Mouse (Mus musculus) left cerebral cortex, adult 8-10 months (tissue): ENCODE results near the gene Tnfsf13. TPM values are rescaled to one million over a fixed set of nuclear protein-coding genes. Genes with fewer than 3 reads are reported as not detected.

Source experiments
- DNase-seq, 2 experiments: peaks; one replicate each; pipeline ENCODE4 v3.0.0; 2022; ENCODE audit warnings: low spot score in 2 of 2
- total RNA-seq, 4 experiments: library from RNA; stranded (reverse); gene quantifications; 2 replicates each; pipeline ENCODE4 v1.2.4; 2022

Gene Tnfsf13
- total RNA-seq, 4 experiments from 2014 or later: 2.5 to 4.2 (median 3.2) TPM

- peak; percentile 87 to 98 for DNase-seq
Measured at GRCm38 (mm10) chr11:69681314-69682208, 4.0 kb downstream of the Tnfsf13 start, which contains the start of gene Senp3. Gene Senp3, minus strand, starts transcription at chr11:69682084.

GRCm38 (mm10) chr11:69680136-69680855 is 5.3 kb downstream of the Tnfsf13 start:
- no peak for DNase-seq

GRCm38 (mm10) chr11:69679144-69679543 is 6.4 kb downstream of the Tnfsf13 start:
- no peak for DNase-seq

- DNase-seq: peak; percentile 100
Measured at GRCm38 (mm10) chr11:69672211-69672706, 13.3 kb downstream of the Tnfsf13 start, which contains the start of gene Eif4a1. Gene Eif4a1, minus strand, starts transcription at chr11:69672423.

- no peak for DNase-seq
Measured at GRCm38 (mm10) chr11:69671726-69672124, 13.9 kb downstream of the Tnfsf13 start.

- peak; percentile 81 to 90 for DNase-seq
Measured at GRCm38 (mm10) chr11:69670786-69671725, 14.5 kb downstream of the Tnfsf13 start.

GRCm38 (mm10) chr11:69666665-69667005 is 18.9 kb downstream of the Tnfsf13 start:
- no peak for DNase-seq

GRCm38 (mm10) chr11:69665961-69666664 is 19.5 kb downstream of the Tnfsf13 start, which contains the start of gene Cd68:
Gene Cd68, minus strand, starts transcription at chr11:69666153.
- peak; percentile 34 to 70 for DNase-seq

GRCm38 (mm10) chr11:69665457-69665960 is 20.1 kb downstream of the Tnfsf13 start:
- no peak for DNase-seq

GRCm38 (mm10) chr11:69664841-69665240 is 20.7 kb downstream of the Tnfsf13 start:
- no peak for DNase-seq

GRCm38 (mm10) chr11:69663795-69664194 is 21.8 kb downstream of the Tnfsf13 start:
- no peak for DNase-seq

GRCm38 (mm10) chr11:69662967-69663671 is 22.5 kb downstream of the Tnfsf13 start:
- no peak for DNase-seq

- DNase-seq: peak; percentile 84 to 96
Measured at GRCm38 (mm10) chr11:69662213-69662966, 23.2 kb downstream of the Tnfsf13 start, which contains the start of gene Mpdu1. Gene Mpdu1, minus strand, starts transcription at chr11:69662642.

GRCm38 (mm10) chr11:69661221-69661881 is 24.2 kb downstream of the Tnfsf13 start:
- no peak for DNase-seq

- no peak for DNase-seq
Measured at GRCm38 (mm10) chr11:69657462-69657881, 28.1 kb downstream of the Tnfsf13 start.

GRCm38 (mm10) chr11:69656617-69657461 is 28.7 kb downstream of the Tnfsf13 start:
- DNase-seq: no peak

GRCm38 (mm10) chr11:69656065-69656455 is 29.5 kb downstream of the Tnfsf13 start:
- DNase-seq: no peak
